Mouse (Mus musculus): ENCODE measurements around the gene Ccs. TPM values are rescaled to one million over a fixed set of nuclear protein-coding genes. Genes with fewer than 3 reads are reported as not detected.
"Not testable (repeated sequence)": the region's sequence is repeated elsewhere in the genome, so short reads cannot be mapped to it uniquely, and the experiment has no call there.

Gene Ccs
- total and polyA plus RNA-seq, 3 experiments: 63.8 to 107 (median 102) TPM

- peak; percentile 59 for DNase-seq
Measured at GRCm38 (mm10) chr19:4836096-4836495, 3.0 kb downstream of the Ccs start.

GRCm38 (mm10) chr19:4833977-4834376 is 5.2 kb downstream of the Ccs start:
- DNase-seq: peak; percentile 74

GRCm38 (mm10) chr19:4829156-4829555 is 10.0 kb downstream of the Ccs start:
- DNase-seq: peak; percentile 85

GRCm38 (mm10) chr19:4828444-4829114 is 10.6 kb downstream of the Ccs start:
- DNase-seq: no peak

GRCm38 (mm10) chr19:4820678-4821303 is 18.3 kb downstream of the Ccs start:
- peak; percentile 81 for DNase-seq

- DNase-seq: no peak
Measured at GRCm38 (mm10) chr19:4817182-4817835, 21.8 kb downstream of the Ccs start.

GRCm38 (mm10) chr19:4813015-4813414 is 26.1 kb downstream of the Ccs start:
- DNase-seq: no peak

- DNase-seq: not testable (repeated sequence)
Measured at GRCm38 (mm10) chr19:4812334-4812949, 26.7 kb downstream of the Ccs start.

GRCm38 (mm10) chr19:4811909-4812242 is 27.3 kb downstream of the Ccs start:
- DNase-seq: no peak

GRCm38 (mm10) chr19:4811063-4811908 is 27.8 kb downstream of the Ccs start, which contains the start of the genes Gm21992 and Rbm14:
Gm21992 (minus strand) TSS chr19:4811612.
Rbm14 (minus strand) TSS chr19:4811634.
- DNase-seq: peak; percentile 99

GRCm38 (mm10) chr19:4810746-4811062 is 28.4 kb downstream of the Ccs start:
- no peak for DNase-seq

- no peak for DNase-seq
Measured at GRCm38 (mm10) chr19:4810309-4810708, 28.8 kb downstream of the Ccs start.

- DNase-seq: no peak
Measured at GRCm38 (mm10) chr19:4803283-4803682, 35.8 kb downstream of the Ccs start.

- no peak for DNase-seq
Measured at GRCm38 (mm10) chr19:4802691-4803091, 36.4 kb downstream of the Ccs start.

- DNase-seq: no peak
Measured at GRCm38 (mm10) chr19:4799083-4799482, 40.0 kb downstream of the Ccs start.

GRCm38 (mm10) chr19:4797846-4798245 is 41.3 kb downstream of the Ccs start:
- DNase-seq: no peak

GRCm38 (mm10) chr19:4795929-4796328 is 43.2 kb downstream of the Ccs start:
- no peak for DNase-seq

GRCm38 (mm10) chr19:4793831-4794422 is 45.2 kb downstream of the Ccs start, which contains the start of gene Rbm4:
Rbm4 (minus strand) TSS chr19:4793901.
- DNase-seq: peak; percentile 98

- no peak for DNase-seq
Measured at GRCm38 (mm10) chr19:4793281-4793830, 45.8 kb downstream of the Ccs start.

- no peak for DNase-seq
Measured at GRCm38 (mm10) chr19:4786313-4786712, 52.8 kb downstream of the Ccs start.

GRCm38 (mm10) chr19:4785206-4785605 is 53.9 kb downstream of the Ccs start:
- DNase-seq: no peak
